Mouse (Mus musculus): ENCODE data around the gene Macrod2.

DNA sequence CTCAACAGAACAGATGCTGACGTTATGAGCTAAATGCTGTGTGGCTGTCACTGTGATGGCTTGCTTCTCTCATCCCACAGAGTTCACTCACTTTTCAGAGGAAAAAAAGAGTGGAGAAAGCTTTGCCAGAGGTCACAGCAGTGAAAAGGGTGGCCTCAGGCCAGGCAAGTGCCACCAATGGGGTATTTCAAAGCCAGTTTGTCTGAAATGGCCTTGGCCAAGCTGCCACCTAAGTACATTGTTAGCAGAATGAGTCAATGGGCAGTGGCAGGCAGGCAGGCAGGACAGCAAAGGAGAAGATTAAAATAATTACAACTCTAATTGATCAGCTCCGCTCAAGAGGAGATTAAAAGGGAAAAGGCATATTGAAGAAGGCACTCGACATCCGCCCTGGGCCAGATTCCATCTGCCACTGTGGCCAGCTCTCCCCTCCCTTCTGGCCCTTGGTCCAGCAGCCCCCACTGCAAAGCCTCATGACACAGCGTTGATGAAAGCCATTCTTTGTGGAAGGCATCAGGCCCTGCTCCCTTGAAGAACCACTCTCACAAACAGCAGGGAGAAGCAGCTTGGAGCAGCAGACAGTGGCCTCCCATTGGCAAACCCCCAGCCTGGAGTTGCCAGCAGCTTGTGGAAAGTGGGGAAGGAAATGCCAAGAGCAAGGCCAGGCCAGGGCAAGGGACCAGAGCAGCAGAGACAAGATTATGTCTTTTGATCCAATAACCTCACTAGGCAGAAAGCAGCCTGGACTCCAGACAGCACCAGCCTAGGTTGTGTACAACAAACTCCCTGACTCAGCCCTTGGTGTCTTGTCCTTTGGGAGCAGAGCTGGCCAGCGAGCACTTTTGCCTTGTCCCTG lies 2042.7 kb downstream of the Macrod2 start:
- TF ChIP-seq CTCF (IDR thresholded peaks at IDR 0.05; ENCODE audit: insufficient read depth, low read depth, low read length) (no peak), POLR2A (IDR thresholded peaks at IDR 0.05; ENCODE audit: insufficient read depth, low read depth, low read length) (no peak)
